Mouse (Mus musculus) cortical plate, adult 2 months (tissue): ENCODE results near the gene 4933415A04Rik.

ENCODE experiments used
- CTCF ChIP-seq: fragments of 200-500 bp; IDR thresholded peaks from 2 replicates; pipeline ENCODE4 v1.5.1; 2011; ENCODE audit warnings: mild to moderate bottlenecking, control low read depth, low read length; ENCODE audit not compliant: insufficient read depth; ENCODE audit errors: extremely low read depth
- POLR2A ChIP-seq: fragments of 200-500 bp; IDR thresholded peaks from 2 replicates; pipeline ENCODE4 v1.6.1; 2011; ENCODE audit warnings: mild to moderate bottlenecking, low read length, control low read depth; ENCODE audit not compliant: insufficient read depth; ENCODE audit errors: extremely low read depth

DNA sequence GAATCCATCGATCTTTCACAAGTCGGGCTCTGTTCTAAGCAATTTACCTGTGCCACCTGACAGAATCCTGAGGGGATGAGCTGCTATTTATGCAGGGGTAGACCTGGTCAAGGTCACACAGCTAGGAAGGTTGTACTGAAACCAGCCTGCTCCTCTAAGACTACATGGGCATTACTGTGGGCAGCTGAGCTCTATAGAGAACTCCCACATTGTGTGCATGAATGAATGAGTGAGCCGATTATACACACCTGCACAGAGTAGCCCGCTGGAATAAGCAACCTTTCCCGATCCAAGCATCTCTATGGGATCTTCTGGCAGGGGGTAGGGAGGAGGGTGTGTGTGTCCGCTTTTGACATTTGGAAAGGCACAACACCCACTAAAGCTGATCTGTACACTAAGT lies 46.3 kb downstream of the 4933415A04Rik start:
- TF ChIP-seq CTCF (no peak), POLR2A (no peak)
